ENCODE assay signal across 8 mouse cellular contexts in genomic region chr5:32610801-32611340, GRCm38 (mm10). TPM values are rescaled to one million over a fixed set of nuclear protein-coding genes. Genes with fewer than 3 reads are reported as not detected.
A peak's percentile ranks its signal among the peaks of the same experiment; 100 is the strongest.
DNase-seq lines count a peak whose midpoint lies in the region; ATAC-seq and TF ChIP-seq lines count a peak whose summit lies in the region.

Gene Yes1, plus strand, starts transcription at chr5:32611171.

- peaks cover 6% of the 10 kb centered on the region; the same call in 1 of the 2 replicates for H3K27me3 ChIP-seq in G1E (ENCODE audit: insufficient read depth, low read length)
- H3K27me3 ChIP-seq in forebrain, postnatal 0 days (ENCODE audit: insufficient read depth, low read length), result no peaks in the 10 kb centered on the region
- no peaks in the 10 kb centered on the region for H3K27me3 ChIP-seq in lung, embryonic 16.5 days (ENCODE audit: control insufficient read depth, insufficient read depth, low read depth, low read length)

- WGBS in forebrain, postnatal 0 days, result under 1% methylated on average over 48 of the region's 69 CpGs
- WGBS in lung, embryonic 16.5 days, result 0% methylated on average over 38 of the region's 69 CpGs

- TF ChIP-seq CTCF in G1E (IDR thresholded peaks at IDR 0.05; ENCODE audit: low read depth, low read length), result no peak
- TF ChIP-seq CTCF in forebrain, postnatal 0 days (IDR thresholded peaks at IDR 0.05; ENCODE audit: low read depth), result peak; percentile 10; the same call in 1 of the 2 replicates
- no peak for TF ChIP-seq CTCF in layer of hippocampus, adult 2 months (conservative IDR thresholded peaks at IDR 0.05)

- H3K4me3 ChIP-seq in G1E (ENCODE audit: low read depth, low read length), result peak within 1 kb of the TSS; percentile 94
- peak within 1 kb of the TSS; percentile 86 for H3K4me3 ChIP-seq in forebrain, postnatal 0 days (ENCODE audit: low read depth, low read length)
- H3K4me3 ChIP-seq in layer of hippocampus, adult 2 months, result peak within 1 kb of the TSS; percentile 94
- peak within 1 kb of the TSS; percentile 96 for H3K4me3 ChIP-seq in lung, embryonic 16.5 days (ENCODE audit: low read length)

- DNase-seq in G1E (ENCODE audit: low spot score), result peak; percentile 54
- DNase-seq in cerebellum, adult 11-12 months, result peak; percentile 84
- peak; percentile 82 for DNase-seq in forebrain, postnatal 0 days
- DNase-seq in heart, postnatal 36 days, result peak; percentile 82 to 84
- DNase-seq in layer of hippocampus, adult 2 months (ENCODE audit: low spot score in 2 of 2), result peak; percentile 46 to 54
- DNase-seq in ovary, postnatal 14 days (ENCODE audit: low spot score), result peak; percentile 63
- peak; percentile 59 to 81 for DNase-seq in thymus, postnatal 10 days (ENCODE audit: low spot score in 2 of 2)

- peak within 1 kb of the TSS; percentile 98 for H3K4me2 ChIP-seq in forebrain, postnatal 0 days (ENCODE audit: low read depth)
- peak within 1 kb of the TSS; percentile 80 for H3K4me2 ChIP-seq in lung, embryonic 16.5 days (ENCODE audit: low read depth, low read length)

- H3K4me1 ChIP-seq in G1E (ENCODE audit: insufficient read depth, low read depth, low read length), result peaks cover 31% of the 10 kb centered on the region
- peaks cover 6% of the 10 kb centered on the region; the same call in 1 of the 2 replicates for H3K4me1 ChIP-seq in forebrain, postnatal 0 days (ENCODE audit: insufficient read depth)
- peaks cover 14% of the 10 kb centered on the region for H3K4me1 ChIP-seq in lung, embryonic 16.5 days (replicated peaks; ENCODE audit: control insufficient read depth, insufficient read depth, low read length)

- H3K36me3 ChIP-seq in G1E (replicated peaks), result no peaks in the 10 kb centered on the region
- H3K36me3 ChIP-seq in forebrain, postnatal 0 days (ENCODE audit: insufficient read depth), result no peaks in the 10 kb centered on the region
- H3K36me3 ChIP-seq in lung, embryonic 16.5 days (ENCODE audit: control insufficient read depth, insufficient read depth, low read length), result no peaks in the 10 kb centered on the region

- H3K9ac ChIP-seq in forebrain, postnatal 0 days, result peak within 1 kb of the TSS; percentile 94
- H3K9ac ChIP-seq in lung, embryonic 16.5 days (ENCODE audit: low read length), result peak within 1 kb of the TSS; percentile 94

- no peak; the same call in 1 of the 2 replicates for ATAC-seq in G1E (ENCODE audit: extremely low read depth, insufficient number of reproducible peaks, low FRiP score, poor library complexity, severe bottlenecking)
- ATAC-seq in forebrain, postnatal 0 days, result peak; percentile 67
- peak; percentile 95 for ATAC-seq in lung, embryonic 16.5 days (ENCODE audit: low read depth)

- H3K9me3 ChIP-seq in G1E (replicated peaks), result no peaks in the 10 kb centered on the region
- H3K9me3 ChIP-seq in forebrain, postnatal 0 days (ENCODE audit: low read length), result no peaks in the 10 kb centered on the region
- no peaks in the 10 kb centered on the region for H3K9me3 ChIP-seq in lung, embryonic 16.5 days (ENCODE audit: control insufficient read depth, low read length)

- peak within 1 kb of the TSS; percentile 85 for H3K27ac ChIP-seq in forebrain, postnatal 0 days (ENCODE audit: low read depth, low read length)
- H3K27ac ChIP-seq in layer of hippocampus, adult 2 months, result peak within 1 kb of the TSS; percentile 88
- H3K27ac ChIP-seq in lung, embryonic 16.5 days (ENCODE audit: low read length), result peak within 1 kb of the TSS; percentile 94

- intact Hi-C loops in heart, postnatal 36 days (cut with DNase I), result loop anchor here (2.0 to 10.0 kb wide), 4 partner anchors 46 to 244 kb away; partner anchors contain the start of genes Ppp1cb and Prr14l

RNA-seq across cellular contexts. Expression of gene Yes1, which starts in this region (rescaled TPM):
- total RNA-seq in G1E (2014; fragmentation: Nextera tagmentation) (13.6 and 16.7 TPM in 2 replicates), G1E (2017) (10.0 and 10.3 TPM in 2 replicates)
- polyA plus RNA-seq in G1E (2012), result 1.3 and 1.6 TPM in 2 replicates
- 29.6 and 32.9 TPM in 2 replicates for total RNA-seq in forebrain, postnatal 0 days (2014; rRNA removed)
- 6.8 and 10.7 TPM in 2 replicates for polyA plus RNA-seq in forebrain, postnatal 0 days (2015; fragmentation: Nextera tagmentation; extraction: Ambion mirVana)
- 10 to 100 TPM; 21.1 to 21.6 TPM for total RNA-seq in heart, postnatal 36 days (2021)
- total RNA-seq in layer of hippocampus, adult 2 months (2021), result 10 to 100 TPM; 11.3 to 14.5 TPM
- 40.4 and 42.4 TPM in 2 replicates for polyA plus RNA-seq in lung, embryonic 16.5 days (2015; fragmentation: Nextera tagmentation; extraction: Ambion mirVana)
